Mouse (Mus musculus): Measurements from ENCODE around the gene Ube2e3.

The Ube2e3 gene

GRCm38 (mm10) chr2:78867726-78868510 is at the start of gene Ube2e3:
TSS of gene Ube2e3 (plus strand) at chr2:78868124.
- no peak for DNase-seq (ENCODE audit: low spot score in 2 of 2)

DNA sequence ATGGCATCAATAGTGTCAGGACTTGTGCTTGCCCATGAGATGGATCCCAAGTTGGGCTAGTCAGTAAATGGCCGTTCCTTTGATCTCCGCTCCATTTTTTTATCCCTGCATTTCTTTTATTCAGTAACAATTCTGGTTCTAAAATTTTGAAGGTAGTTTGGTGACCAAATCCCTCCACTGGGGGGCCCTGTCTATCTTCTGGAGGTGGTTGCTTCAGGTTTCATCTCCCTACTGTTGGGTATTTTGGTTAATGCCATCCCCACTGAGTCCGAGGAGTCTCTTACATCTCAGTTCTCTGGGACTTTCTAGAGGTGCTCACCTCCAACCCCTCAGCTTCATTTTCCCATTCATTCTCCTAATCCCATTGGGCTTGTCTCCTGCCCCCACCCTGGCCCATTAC is 38.0 kb upstream of the Ube2e3 start:
- DNase-seq (ENCODE audit: low spot score in 2 of 2) = no peak

DNA sequence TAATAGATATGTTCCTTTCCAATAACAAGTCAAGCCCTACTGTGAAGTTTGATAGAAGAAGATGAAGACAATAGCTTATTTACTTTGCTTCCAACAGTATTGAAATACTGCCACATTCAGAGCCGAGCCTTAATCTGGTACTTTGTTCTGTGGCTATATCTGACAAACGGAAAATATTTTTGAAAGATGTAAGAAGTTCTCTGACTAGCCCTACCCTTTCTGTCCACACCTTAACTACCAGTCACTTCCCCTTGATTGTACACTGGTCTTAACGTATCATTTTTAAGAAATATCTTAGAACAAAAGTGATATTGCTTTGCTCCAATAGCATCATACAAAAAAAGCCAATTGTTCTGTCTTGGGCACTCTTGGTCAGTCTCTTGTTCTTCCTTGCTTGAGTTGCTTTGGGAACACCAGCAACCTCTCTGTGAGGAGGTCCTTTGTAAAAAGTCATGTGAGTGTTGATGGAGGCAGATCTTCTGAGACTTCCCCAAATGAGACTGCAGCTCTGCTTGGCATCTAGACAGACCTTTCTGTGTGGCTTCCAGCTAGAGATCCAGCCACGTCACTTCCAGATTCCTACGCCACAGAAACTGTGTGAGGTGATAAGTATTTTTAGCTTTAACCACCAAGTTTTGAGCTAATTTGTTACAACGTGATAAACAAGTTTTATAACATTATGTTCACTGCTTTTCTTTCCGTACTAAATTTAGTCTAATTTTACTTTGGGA is 26.3 kb upstream of the Ube2e3 start:
- no peak for DNase-seq (ENCODE audit: low spot score in 2 of 2)

GRCm38 (mm10) chr2:78844365-78844764 is 23.6 kb upstream of the Ube2e3 start:
- no peak for DNase-seq (ENCODE audit: low spot score in 2 of 2)

DNA sequence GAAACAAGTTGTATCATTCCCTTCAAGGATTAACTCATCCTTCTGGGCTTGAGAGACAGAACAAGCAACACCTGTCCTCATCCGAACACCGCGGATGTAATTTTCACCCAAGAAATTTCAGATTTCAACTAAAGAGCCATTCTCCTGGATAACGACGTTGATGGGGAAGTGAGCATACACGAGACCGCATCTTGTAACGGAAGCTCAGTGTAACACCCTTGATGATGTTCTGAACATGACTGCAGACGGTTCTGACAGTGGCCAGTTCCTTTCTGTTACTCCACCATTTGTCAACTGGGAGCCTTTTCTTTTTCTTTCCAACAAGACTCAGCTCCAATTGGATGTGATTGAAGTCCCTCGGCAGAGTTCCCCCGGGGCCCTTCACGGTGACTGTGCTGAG is 22.6 kb upstream of the Ube2e3 start:
- DNase-seq (ENCODE audit: low spot score in 2 of 2) = no peak

GRCm38 (mm10) chr2:78845717-78846116 is 22.2 kb upstream of the Ube2e3 start:
- no peak for DNase-seq (ENCODE audit: low spot score in 2 of 2)

- no peak for DNase-seq (ENCODE audit: low spot score in 2 of 2)
Observed at GRCm38 (mm10) chr2:78854315-78854714, 13.6 kb upstream of the Ube2e3 start.

DNA sequence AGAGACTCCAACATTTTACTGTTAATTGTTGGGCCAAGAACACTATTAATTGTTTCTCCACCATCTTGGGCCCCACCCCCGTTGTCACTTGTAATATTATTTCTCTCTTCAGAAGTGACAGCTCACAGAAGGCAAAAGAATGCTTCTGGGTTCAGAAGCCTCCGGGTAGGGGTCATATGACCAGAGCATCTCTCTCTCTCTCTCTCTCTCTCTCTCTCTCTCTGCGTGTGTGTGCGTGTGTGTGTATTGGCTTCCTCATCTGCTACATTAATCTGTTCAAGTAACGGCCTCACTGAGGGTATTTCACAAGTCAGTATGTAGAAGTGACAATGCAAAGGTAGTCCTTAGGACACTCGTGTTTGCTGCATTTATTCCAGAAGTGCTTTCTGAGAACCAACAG is 9.3 kb upstream of the Ube2e3 start:
- DNase-seq (ENCODE audit: low spot score in 2 of 2) = no peak

DNA sequence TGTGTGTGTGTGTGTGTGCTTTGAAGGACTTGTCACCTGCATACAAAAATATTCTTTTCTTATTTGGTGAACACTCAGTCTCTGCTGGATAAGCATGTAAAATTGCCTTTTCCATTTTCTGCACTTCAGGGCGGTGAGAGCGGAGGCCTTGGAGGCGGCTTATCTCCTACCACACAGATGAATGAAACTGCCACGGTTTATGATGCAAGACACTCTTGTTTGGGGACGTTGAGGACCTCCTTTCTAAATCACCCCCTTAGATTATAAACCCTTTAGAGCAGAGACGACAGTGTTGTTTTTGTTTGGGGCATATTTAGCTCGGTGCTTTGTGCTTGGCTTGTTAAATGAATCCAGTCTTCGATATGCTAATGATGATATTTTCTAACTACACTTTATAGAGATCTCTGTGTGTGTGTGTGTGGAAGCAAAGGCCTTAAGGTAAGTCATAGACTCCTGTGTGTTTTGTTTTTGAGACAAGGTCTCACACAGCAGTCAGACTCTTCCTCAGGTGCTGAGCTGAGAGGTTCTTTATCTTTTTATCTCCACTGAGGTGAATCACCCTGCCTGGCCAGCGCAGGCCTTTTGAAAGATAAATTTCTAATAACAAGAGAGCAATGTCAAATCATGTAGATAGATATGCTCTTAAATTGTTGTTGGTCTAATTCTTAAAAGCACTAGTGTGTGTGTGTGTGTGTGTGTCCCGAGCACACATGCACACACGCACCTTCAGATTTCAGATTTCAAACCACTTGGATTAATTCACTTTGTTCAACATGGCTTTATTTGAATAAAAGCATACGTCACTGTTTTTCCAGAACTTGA is 8.4 kb upstream of the Ube2e3 start:
- no peak for DNase-seq (ENCODE audit: low spot score in 2 of 2)

GRCm38 (mm10) chr2:78860088-78860372 is 7.9 kb upstream of the Ube2e3 start:
- DNase-seq (ENCODE audit: low spot score in 2 of 2) = no peak

DNA sequence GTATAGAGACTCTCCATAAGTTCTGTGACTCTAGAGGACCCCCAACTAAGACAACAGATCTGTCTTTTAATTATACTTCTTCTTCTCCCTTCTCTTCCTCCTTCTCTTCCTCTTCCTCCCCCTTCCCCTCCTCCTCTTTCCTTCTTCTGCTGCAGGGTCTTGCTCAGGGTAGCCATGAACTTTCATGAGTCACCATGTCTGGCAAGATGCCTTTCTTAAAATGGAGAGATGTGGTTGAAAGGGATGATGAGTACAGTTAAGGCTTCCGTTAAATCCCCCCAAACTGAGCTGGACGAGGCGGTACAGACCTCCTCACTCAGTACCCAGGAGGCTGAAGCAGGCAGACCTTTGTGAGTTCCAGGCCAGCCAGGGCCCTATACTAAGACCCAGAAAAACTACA is 3.8 kb upstream of the Ube2e3 start:
- DNase-seq (ENCODE audit: low spot score in 2 of 2) = no peak

DNA sequence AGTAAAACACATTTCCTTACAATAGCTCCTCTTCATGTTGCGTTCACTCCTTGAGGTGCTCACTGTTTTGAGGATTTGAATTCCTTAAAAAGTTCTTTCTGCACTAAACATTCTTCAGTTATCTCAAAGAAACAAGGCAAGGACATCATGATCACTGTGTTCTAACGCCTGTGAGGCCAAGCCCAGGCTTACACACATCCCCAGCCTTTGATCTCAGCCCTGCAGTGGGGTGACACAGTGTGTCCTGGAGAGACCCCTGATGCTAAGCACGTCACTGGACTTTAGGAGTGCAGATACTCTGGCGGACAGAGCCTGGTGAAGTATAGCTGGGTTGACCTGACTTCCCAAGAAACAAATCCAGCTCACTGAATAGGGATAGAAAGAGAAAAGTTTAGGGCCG is 3.1 kb upstream of the Ube2e3 start:
- DNase-seq (ENCODE audit: low spot score in 2 of 2) = no peak

DNA sequence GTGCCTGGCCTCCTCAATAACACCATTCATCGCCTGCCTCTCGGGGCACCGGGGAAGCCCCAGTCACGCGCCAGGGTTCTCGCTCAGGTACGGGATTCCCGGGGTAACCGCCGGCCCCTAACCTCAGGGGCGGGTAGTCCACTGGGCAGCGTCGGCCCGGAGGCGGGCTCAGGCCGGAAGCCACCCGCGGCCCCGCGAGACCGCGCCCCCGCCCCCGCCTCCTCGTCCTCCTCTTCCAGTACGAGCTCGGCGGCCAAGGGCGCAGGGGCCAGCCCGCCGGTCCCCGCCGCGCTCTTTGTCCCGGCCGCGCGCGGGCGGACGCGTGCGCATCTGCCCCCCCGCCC is 559 bp downstream of the Ube2e3 start:
- DNase-seq (ENCODE audit: low spot score in 2 of 2) = peak; percentile 88 to 96

- DNase-seq (ENCODE audit: low spot score in 2 of 2) = peak; percentile 81 to 92
Observed at GRCm38 (mm10) chr2:78868951-78869720, 1.2 kb downstream of the Ube2e3 start.

GRCm38 (mm10) chr2:78869721-78870442 is 2.0 kb downstream of the Ube2e3 start:
- DNase-seq (ENCODE audit: low spot score in 2 of 2) = peak; percentile 28 to 71

DNA sequence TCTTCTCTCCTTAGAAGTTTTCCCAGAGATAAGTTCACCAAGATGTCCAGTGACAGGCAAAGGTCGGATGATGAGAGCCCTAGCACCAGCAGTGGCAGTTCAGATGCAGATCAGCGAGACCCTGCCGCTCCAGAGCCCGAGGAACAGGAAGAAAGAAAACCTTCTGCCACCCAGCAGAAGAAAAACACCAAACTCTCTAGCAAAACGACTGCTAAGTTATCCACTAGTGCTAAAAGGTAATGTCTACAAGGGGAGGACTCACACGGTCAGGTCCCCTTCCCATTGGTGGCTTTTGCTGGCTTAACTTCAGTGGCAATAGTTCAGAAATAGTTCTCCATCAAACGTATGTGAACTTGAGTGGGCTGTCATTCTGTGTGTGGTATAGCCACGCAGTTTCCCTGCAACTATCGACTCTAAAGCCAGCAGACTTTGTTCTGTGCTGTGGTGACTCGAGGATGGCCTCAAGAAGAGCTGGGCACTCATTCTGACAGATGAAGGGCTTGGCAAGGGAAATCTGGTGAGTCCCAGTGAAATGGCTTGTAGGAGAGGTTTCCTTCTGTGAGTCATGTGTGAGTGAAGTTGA is 2.6 kb downstream of the Ube2e3 start:
- no peak for DNase-seq (ENCODE audit: low spot score in 2 of 2)

DNA sequence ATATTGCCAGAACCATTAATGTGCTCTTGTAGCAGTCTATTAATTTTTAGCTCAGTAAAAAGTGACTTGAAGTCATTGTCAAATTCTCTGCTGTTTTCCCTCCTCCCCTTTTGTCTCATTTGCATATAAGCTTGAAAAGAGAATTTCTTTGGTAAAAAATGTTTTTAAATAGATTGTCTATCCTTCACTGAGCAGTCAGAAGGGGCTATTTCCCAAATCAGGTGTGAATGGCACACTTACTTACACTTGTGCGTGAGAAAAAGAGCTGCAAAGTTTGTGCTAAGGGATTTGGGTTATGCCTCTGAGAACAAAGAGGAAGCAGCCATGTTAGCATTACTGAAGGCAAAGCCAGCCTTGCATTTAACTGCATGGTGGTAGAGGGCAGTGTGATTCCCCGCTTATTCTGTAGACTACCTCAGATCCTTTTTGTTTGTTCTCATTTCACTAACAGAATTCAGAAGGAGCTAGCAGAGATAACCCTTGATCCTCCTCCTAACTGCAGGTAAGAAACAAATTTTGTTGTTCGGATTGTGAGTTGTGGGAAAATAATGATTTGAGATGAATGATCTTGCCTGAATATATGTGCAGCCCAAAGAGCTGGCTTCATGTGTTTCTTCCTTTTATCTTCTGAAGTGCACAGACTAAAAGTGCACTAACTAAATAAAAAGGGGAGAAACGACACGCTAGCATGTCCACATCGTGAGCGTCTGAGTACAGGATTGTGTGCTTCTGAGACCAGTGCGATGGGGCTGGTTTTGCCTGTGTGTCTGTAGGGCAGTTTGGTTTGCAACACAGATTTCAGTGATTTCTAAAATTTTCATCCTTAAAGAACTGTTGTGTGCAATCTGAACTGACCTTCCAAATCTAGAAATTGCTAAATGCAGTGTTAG is 4.3 kb downstream of the Ube2e3 start:
- no peak for DNase-seq (ENCODE audit: low spot score in 2 of 2)

- DNase-seq (ENCODE audit: low spot score in 2 of 2) = no peak
Observed at GRCm38 (mm10) chr2:78873946-78874345, 6.0 kb downstream of the Ube2e3 start.

DNA sequence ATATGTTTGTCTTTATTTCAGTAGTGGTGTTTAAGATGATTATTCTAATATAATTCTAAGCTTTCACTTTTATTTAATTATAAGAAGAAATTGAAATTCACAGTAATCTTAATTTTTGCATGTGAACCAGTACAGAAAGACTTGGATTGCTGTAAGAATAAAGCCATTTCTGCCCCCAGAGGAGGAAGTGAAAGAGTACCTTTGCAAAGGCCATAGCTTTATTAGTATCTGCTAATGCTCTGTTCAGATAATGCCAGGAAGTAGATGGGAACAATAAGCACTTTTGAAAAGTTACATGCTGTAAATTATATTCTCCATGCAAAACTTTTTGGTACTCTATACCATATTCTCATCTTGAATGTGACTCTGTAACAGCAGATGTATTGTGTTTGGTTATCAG is 8.1 kb downstream of the Ube2e3 start:
- no peak for DNase-seq (ENCODE audit: low spot score in 2 of 2)

- DNase-seq (ENCODE audit: low spot score in 2 of 2) = no peak
Observed at GRCm38 (mm10) chr2:78882068-78882467, 14.1 kb downstream of the Ube2e3 start.

Data from spleen, postnatal 4 days (tissue).